Mouse (Mus musculus) cerebellum, postnatal 4 days (tissue): ENCODE results near the gene Lfng.

Source experiments
- DNase-seq, 2 experiments: peaks; one replicate each; pipeline ENCODE4 v3.0.0; 2022; ENCODE audit warnings: low spot score in 2 of 2, mixed read lengths in 1 of 2

Gene Lfng

DNA sequence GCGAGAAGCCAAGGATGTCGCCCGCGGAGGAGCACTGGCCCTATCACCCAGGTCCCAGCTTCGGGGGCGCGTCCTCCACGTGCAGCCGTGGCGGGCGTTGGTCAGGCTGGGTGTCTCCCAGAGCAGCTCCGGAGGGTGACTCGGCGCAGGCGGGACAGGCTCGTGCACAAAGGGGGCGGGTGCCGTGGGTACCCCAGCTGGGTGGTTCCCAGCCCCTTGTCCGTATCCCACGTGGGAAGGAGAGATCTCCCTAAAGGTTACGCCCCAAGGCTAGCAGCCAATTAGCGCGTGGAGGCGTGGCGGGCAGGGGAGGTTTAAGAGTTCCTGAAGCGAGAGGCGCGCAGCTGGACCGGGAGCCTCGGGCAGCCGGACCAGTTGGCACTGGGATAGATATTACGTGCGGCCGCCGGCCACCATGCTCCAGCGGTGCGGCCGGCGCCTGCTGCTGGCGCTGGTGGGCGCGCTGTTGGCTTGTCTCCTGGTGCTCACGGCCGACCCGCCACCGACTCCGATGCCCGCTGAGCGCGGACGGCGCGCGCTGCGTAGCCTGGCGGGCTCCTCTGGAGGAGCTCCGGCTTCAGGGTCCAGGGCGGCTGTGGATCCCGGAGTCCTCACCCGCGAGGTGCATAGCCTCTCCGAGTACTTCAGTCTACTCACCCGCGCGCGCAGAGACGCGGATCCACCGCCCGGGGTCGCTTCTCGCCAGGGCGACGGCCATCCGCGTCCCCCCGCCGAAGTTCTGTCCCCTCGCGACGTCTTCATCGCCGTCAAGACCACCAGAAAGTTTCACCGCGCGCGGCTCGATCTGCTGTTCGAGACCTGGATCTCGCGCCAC is at the start of gene Lfng:
Lfng (plus strand) TSS at position 320 of the 835 bp plus-strand sequence.
- peak; percentile 71 to 86 for DNase-seq

DNA sequence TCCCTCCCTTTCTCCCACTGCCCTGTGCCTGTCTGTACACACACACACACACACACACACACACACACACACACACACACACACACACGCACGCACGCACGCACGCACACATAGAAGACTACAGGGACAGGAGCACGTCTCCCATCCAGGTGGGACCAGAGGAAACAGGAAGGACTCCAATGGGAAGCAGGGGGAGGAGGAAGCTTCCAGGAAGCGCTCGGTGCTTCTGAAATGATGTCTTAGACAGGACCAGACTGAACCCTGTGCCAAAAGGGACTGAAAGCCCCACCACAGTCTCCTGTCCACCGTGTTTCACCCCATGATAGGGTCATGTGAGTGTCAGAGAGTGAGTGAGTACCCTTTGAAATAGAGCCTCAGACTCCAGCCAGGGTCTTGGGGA is 44.5 kb upstream of the Lfng start:
- no peak for DNase-seq

DNA sequence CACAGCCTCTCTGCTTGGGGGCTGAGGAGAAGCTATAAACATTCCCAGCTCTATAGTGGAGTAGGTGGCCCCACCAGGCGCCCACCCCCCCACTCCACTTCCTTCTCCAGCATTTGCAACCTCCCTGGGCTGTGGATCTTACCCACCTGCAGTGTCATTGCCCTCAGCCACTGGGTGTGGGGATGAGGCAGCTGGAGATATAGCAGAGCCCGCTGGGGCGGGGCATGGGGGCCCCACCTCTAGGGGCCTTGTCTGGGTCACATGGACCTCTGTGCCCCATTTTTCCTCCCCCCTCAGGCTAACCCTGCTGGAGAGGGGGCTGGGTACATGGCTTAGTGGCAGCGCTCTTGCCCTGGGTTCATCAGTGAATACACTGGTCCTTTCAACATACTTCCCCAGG is 42.2 kb upstream of the Lfng start, which contains the start of gene Grifin:
Grifin (minus strand) TSS at position 176 of the 400 bp plus-strand sequence.
- DNase-seq, result no peak

DNA sequence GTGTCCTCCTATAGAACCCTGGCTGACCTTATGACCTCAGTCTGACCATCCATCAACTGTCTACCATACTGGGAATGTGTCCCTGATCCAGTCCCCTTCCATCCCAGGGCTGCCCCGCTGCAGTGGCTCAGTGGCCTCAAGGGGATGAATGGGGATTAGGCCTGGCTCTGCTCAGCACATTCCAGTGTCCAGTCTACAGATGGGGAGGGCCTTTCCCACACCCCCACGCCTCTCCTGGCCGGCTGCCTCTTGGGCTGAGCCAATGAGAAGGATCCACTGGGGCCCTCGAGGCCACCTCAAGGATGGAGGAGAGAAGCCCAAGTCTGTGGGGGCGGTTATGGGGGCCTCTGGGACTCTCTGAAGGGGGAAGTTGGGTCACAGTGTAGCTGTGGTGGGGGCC is 41.7 kb upstream of the Lfng start:
- DNase-seq, result no peak

DNA sequence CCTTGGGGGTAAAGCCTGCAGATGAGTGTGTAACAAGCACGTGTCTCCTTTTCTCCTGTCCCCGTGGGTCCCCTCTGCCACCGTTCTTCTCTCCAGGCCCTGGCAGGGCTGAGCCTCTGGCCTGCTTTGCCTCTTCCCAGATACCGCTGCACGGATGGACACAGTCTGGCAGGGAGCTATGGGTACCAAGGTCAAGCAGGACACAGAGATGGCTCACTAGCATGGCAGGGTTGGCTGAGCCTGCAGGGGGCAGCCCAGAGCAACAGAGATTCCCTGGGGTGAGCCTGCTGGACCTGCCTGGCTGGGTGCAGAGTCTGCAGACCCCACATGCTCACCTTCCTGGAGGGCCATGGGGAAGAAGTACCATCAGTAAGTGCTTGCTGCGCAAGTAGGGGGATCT is 41.3 kb upstream of the Lfng start:
- DNase-seq, result no peak

DNA sequence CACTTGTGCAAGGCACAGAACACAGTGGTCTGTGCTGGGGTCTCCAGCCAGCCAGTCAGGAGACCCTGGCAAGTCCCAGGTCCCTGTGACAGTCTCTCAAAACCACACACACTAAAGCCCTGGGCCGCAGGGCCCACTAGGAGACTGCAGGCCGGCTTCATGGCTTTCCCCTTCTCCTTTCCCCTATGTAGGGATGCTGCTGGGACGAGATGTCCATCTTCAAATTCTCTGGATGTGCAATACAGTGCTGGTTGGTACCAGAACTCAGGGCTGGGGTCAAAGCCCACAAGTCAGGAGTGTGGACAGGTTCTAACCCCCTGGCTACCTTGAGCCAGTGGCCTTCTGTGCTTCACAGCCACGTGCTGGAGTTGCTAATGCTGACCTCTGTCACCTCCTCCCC is 40.8 kb upstream of the Lfng start:
- no peak for DNase-seq

DNA sequence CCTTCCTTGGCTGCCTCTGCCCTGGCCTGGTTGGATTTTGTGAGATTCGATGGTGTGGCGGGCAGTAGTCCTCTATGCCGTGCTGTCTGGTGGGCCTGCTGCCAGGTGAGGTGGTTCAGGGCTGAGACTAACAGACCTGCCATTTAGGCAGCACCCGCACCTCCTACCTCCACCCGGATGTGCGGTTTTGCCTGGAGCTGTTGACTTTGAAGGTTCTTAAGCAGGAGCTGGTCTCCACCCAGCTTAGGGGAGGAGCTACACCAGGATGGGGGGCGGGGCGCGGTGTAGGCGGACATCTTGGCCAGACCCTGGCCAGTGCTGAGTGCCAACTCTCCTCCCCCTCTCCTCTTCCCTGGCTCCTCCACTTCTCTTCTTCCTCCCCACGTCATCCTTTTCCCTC is 39.8 kb upstream of the Lfng start:
- peak in 1 of 2 experiments; percentile 37 for DNase-seq

DNA sequence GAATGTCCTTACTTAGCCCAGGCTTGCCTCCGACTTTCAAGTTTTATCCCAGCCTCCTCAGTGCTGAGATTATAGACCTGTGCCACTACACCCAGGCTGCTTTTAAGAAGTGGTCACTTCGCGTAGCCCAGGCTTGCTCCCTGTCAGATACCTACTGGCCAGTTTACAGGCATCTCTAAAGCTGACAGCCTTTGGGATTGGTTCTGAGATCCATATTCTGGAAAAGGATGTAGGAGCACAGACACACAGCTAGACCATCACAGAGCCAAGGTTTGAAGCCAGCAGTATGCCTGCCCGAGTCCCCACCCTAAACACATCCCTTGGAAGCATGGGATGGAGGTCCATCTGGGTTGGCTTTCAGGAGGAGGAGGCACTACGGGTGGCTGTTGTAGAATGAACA is 39.4 kb upstream of the Lfng start:
- DNase-seq, result no peak

DNA sequence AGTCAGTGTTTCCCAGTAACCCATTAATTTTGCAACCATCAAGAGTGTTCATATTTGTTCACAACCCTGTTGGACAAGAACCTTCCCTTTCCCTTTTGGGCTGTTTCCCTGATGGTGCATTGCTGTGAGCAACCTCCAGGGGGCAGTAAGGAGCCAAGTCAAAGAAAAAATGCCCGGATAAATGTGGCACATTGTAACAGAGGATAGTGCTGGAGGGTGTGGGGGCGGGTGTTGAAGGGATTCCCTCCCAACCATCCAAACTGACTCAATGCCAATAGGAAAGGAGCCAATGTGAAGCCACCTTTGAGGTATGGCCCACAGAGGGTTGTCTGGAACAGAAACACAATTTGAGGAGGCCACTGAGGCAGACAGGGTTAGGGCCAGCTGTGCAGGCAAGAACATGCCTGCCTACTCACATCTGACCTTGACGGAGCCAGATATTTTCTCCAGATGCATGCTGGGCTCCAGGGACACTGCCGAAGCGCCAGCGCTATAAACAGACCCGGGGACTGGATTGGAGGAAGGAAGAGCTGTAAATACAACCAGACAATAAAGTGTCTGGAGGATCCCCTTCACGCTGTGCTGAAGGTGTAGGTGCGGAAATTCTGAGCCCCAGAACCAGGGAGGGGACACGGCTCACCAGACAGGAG is 38.7 kb upstream of the Lfng start:
- DNase-seq, result peak in 1 of 2 experiments; percentile 68

DNA sequence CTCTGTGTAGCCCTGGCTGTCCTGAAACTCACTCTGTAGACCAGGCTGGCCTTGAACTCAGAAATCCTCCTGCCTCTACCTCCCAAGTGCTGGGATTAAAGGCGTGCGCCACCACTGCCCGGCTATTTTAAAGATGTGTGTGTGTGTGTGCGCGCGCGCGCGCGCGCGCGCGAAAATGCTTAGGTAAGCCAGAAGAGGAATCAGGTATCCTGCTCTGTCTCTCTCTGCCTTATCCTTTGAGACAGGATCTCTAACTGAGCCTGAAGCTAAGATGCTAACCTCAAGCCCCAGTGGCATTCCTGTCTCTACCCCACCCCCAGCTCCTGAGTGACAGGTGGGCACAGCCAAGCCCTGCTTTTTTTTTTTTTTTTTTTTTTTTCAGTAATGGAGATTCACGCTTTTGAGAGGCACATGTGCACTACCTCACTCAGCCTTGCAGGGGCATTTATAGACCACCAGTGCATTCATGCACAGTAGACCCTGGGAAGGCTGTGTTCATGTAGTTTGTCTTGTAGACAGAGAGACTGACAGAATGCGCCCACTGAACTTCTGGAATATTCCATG is 38.0 kb upstream of the Lfng start:
- DNase-seq, result no peak

DNA sequence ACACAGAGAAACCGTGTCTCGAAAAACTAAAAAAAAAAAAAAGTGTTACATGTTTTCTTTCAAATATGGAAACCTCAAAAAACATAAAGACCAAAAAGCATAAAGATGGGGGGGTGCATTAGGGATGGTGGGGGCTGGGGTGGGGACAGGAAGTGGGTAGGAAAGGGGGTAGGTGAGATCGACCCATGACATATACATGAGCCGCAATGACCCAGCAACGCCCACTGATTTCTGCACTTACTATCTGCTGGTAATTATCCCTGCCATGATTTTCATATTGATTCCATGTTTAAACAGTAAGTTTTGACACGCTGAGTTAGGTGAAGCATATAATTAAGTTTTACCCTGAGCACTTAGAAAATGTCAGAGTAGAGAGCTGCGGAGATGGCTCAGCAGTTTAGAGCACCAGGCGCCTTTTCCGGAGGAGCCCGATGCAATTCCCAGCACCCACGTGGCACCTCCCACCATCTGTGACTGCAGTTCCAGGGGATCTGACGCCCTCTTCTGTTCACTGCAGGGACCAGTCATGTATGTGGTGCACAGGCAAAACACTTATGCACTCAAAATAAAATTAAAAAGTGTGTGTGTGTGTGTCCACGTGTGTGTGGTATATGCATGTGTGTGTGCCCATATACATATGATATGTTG is 36.8 kb upstream of the Lfng start:
- no peak for DNase-seq

DNA sequence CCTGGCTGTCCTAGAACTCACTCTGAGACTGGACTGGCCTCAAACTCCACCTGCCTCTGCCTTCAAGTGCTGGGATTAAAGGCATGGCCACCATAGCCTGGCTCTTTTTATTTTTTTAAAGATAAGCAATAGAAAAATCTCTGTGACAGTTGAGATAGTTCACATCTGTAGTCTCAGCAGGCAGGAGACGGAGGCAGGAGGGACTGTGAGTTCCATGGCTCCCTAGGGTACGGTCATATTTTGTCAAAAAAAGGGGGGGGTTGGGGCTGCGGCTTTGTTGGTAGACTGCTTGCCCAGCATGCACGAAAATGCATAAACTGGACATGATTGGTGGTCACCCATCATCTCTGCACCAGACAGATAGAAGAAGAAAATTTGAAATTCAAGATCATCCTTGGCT is 35.9 kb upstream of the Lfng start:
- no peak for DNase-seq

DNA sequence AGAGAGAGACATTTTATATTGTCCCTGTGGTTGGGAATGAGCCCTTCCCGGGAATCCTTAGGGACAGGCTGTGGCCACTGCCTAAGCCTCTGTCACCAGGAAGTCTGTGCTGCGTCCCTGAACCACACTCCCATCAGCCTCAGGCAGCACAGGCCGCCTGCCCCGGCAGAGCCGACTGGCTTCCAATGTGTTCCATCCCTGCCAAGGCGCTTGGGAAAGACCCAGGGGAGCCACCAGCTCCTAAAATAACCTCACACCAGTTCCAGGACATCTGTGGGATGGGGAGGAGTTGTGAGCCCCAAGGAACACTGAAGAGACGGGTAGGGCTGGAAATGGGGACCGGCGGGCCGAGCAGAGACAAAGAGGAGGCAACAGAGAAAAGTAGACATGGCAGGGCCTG is 35.4 kb upstream of the Lfng start:
- no peak for DNase-seq

DNA sequence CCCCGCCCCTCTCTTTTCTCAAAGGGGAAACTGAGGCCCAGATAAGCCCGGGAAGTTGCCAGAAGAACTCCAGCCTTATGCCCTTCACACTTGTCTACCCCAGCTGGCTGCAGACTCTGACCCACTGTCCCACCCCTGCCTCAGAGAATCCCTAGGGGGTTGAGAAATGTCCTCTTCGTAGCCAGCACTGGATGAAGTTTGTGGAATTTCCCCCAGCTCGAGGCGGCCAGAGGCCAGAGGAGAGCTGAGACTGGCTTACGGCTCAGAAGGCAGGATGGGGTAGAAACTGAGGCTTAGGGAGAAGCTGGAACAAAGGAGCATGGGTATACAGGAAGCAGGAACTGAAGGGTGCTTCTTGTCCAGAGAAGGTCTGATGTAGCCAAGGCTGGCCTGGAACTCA is 34.5 kb upstream of the Lfng start:
- DNase-seq, result no peak

DNA sequence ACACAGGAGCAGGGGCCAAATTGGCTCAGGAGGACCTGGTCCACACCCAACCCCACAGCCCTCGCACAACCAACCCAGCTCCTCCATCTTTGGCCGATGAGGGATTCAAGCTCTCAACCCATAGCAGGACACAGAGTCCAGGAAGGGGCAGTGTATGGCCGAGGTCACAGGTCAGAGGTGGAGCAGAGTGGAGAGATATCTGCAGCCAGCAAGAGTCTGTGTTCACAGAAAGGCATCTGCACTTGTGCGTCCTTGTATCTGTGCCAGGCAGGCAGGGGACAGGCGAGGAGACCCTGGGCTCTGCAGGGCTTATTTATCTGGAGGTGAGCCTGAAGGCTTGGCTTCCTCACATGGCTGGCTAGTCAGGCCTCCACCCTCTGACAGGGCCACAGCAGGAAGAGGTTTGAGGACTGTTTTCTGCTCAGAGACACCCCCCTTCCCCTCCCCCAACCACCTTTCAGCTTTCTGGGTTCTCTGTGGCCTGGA is 31.7 kb upstream of the Lfng start:
- DNase-seq, result no peak

DNA sequence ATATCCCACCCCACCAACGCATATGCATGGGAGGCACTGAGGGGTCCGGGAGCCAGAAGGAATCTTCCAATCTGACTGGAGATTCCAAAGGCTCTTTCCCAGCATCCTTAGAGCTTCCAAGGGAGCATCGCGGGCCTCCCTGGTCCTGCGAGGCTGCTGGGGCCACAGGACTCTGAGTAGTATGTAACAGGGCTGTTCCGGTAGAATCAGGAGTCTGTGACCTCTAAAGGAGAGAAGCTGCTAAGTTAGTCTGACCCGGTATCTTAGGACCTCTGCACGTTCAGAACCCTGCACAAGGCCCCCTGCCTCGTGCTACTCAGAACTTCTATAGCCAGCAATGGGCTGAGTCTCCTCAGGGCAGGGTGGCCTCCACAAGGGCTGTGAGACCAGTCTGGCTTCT is 27.9 kb upstream of the Lfng start:
- DNase-seq, result no peak

DNA sequence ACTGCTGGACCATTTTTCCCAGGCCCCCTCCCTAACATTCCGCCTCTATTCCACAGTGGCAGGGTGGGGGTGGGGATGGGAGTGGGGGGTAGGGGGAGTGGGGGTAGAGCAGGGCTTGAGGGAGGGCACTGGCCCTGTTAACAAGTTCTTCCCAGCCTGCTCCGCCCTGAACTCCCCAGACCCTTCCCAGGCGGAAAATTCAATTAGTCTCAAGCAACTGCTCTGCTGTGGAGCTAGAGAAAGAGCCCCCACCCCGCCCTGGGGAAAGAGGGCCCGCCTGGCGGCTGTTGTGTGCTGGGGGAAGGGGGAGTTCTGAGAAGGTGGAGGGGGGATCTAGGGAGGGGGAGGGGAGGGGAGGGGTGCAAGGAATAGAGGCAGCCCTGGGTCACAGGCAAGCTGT is 27.3 kb upstream of the Lfng start:
- no peak for DNase-seq

DNA sequence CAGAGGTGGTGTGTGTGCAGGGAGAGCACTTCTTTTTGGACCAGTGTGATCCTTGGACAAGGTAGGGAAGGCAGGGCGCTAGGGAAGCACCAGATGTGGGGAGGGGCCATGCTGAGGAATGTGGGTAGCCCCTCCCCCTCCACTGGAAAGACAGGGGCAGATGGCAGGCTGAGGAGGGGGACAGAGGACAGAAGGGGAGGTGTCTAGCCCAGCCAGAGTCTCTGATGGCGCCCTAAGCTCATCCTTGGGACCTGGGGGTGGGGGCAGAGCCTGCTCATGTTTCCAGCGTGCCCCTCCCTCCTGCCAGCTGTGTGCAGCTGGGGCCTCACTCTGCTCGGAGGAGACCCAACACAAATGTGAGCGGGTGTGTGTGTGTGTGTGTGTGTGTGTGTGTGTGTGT is 25.6 kb upstream of the Lfng start:
- no peak for DNase-seq

DNA sequence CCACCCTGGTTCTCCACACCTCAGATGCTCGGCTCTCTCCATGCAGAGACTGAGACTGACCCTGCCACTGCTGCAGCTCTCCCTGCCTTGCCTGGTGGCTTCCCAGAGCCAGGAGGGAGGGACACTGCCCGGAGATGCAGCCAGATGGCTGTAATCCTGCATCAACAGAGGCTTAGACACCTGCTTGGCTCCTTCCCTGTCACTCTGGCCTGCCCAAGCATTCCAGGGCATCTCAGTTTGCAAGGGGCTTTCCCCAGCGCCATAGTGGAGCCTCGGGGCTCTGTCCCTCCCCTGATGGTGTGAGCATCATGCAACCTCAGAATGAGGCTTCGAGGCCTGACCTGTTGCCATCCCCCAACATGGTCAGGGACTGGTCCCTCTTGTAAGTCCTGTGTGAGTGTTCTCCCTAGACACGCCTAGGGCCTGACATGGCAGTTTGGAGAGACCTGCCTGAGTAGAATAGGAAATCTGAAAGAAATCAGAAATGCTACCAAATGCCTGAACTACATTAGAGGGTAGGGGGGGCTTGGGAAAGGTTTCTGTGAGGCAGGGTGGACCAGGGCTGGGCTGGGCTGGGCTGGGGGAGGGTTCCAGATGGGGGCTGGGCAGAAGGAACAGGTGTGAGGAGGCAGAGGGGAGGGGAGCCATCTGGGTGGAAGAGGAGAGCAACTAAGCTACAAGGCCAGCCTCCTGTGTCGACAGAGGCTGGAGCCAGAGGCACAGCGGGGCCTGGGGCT is 24.0 kb upstream of the Lfng start:
- no peak for DNase-seq

DNA sequence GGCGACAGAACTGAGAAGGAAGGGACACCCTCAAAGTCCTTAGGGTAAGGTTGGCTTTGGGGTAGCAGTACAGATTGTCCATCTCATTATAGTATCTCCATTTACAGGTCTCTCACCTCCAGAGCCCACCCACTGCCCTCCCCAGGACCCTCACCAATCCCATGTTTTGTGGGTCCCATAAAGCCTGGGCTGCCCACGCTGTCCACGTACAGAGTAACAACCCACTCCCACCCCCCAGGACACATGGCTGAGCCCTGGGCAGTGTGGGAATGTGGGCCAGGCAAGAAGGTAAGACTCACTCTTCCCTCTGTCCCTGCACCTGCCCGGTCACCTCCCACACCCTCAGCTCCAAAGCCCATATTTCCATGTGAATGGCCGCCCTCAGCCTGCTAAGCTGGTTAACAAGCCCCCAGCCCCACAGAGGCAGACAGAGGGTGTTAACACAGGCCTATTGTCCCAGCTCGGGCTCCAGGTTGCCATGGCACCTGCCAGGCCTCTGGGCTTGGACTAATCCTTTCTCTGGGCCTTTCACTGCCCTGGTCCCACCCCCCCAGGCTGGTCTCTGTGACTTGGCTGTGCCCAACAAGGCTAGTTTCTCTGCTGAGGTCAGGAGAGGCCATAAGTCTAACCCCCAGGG is 23.3 kb upstream of the Lfng start:
- no peak for DNase-seq

DNA sequence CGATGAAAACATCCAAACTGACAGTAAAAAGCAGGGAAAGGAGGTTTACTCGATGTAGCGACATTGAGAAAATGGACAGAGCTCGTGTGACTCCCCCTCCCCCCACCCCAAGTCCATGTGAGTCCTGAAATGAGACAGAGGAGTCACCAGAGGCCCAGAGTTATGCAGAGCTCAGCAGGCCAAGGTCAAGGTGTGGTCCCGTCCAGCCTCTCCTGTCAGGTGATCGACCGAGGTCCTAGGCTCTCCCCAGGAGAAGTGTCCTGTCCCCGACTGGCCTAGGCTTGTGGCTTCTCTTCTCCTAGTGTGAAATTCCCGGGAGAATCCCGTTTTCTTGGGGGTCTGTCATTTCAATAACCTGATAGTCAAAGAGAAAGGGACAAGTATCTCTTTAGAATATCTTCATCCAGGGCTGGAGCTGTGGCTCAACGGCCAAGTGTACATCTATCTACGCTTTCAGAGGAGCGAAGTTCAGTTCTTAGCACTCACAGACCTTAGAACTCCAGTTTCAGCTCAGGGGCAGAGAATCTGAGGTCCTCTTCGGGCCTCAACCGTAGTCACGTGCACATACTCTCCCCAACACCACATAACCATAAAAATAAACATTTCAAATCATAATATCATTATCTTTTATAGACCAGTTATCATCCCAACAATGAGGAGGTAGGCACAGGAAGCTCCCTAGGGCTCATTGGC is 17.9 kb upstream of the Lfng start:
- DNase-seq, result no peak
